Mouse (Mus musculus) erythroblast, adult 5-6 weeks (primary cell): ENCODE results near the gene Pgam2. TPM values are rescaled to one million over a fixed set of nuclear protein-coding genes. Genes with fewer than 3 reads are reported as not detected.

Experiments
- ATAC-seq: replicated peaks from 2 replicates; pipeline ENCODE4 v1.8.0; 2016; ENCODE audit warnings: moderate number of reproducible peaks, mild to moderate bottlenecking, moderate TSS enrichment, inconsistent platforms; ENCODE audit not compliant: poor library complexity, low FRiP score, severe bottlenecking
- total RNA-seq, 2 experiments: library from RNA; stranded (forward) in 1 of 2; stranded (reverse) in 1 of 2; fragments of 150-400 nt in 1 of 2; fragments of 200-764, 138-1000 nt in 1 of 2; gene quantifications; 2 replicates each; pipeline versions ENCODE4 v1.2.3 to v1.2.4; 2015 to 2017; ENCODE audit warnings: low replicate concordance in 2 of 2

Pgam2 gene
- total RNA-seq (2015; ENCODE audit: low replicate concordance) (not detected in 2 replicates), total RNA-seq (2017; ENCODE audit: low replicate concordance) (not detected in 2 replicates)

GRCm38 (mm10) chr11:5803551-5803981 lies at the start of gene Pgam2:
Gene Pgam2 (minus strand): TSS chr11:5803733.
- ATAC-seq, result no peak

DNA sequence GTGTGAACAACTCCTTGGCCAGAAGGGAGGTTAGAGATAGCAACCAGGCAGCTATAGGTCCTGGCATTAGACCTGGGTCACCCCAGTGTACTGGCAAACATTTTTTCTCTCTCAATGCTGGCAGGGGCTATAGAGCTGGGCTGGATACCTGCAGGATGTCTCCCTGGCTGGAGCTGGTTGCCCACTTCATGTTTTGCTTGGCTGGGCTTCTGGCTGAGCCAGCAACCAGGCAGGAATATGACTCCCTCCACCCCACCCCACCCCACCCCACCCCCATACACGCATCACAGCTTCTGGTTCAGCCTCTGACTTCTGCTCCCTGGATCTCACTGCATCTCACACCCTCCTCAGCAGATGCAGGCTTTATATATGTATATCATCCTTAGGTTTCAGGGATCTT lies 48.8 kb upstream of the Pgam2 start:
- ATAC-seq, result no peak

- no peak for ATAC-seq
These were observed 47.6 kb upstream of the Pgam2 start for GRCm38 (mm10) chr11:5851021-5851736.

GRCm38 (mm10) chr11:5850452-5850851 lies 46.9 kb upstream of the Pgam2 start:
- no peak for ATAC-seq

DNA sequence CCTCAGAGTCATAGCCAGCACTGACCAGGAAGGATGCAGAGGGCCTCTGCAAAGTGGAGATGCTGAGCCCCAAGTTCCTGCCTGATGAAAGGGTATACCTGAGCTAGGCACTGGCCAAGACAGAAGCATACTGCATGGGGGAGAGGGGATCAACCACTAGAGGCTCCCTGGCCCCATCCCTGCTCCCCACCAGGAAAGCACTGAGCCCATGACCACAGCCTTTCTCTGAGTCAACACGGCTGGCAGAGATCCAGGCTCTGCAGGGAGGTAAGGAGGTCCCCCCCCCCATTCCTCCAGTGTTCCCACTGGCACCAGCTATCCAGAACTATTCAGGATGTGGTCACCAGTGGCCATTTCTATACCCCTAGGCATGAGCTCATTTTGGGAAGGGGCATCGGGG lies 45.8 kb upstream of the Pgam2 start:
- no peak; the same call in 1 of the 2 replicates for ATAC-seq

DNA sequence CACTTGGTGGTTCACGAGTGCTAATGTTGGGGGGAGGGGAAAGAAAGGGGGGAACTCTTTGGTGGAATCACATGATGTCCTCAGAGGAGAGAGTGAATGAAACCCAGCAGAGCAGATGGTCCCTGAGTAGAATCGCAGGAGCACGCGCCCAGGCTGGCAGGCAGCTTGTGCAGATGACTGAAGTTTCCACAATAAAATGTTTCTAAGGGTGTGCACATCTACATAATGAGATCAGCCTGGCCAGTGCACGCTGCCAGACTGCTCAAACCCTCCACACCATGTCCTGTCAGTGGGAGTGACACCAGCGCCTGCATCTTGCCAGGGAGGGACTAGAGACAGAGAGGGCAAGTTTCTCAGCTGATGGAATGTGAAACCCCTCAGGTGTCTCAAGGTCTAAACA lies 45.2 kb upstream of the Pgam2 start:
- ATAC-seq, result no peak

- ATAC-seq, result no peak
These were observed 43.3 kb upstream of the Pgam2 start for GRCm38 (mm10) chr11:5846639-5847345.

GRCm38 (mm10) chr11:5843131-5843530 lies 39.6 kb upstream of the Pgam2 start:
- no peak for ATAC-seq

DNA sequence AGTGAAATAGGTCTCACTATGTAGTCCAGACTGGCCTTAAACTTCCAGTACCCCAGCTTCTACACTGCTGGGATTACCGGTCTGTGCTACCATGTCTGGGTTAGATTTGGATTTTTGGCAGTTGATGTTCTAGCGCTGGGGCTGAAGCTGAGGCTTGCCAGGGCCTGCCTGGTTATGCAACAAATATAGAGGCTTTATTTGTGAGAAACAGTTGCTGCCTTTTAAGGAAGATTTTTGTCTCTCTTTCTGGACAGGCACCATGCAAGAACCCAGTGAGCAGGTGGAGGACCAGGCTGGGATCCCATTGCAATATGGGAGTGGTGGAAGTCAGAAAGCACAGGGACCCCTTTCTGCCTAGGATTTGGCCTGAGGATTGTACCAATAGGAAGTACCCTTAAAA lies 38.2 kb upstream of the Pgam2 start:
- ATAC-seq, result no peak

GRCm38 (mm10) chr11:5840346-5840745 lies 36.8 kb upstream of the Pgam2 start:
- no peak for ATAC-seq

DNA sequence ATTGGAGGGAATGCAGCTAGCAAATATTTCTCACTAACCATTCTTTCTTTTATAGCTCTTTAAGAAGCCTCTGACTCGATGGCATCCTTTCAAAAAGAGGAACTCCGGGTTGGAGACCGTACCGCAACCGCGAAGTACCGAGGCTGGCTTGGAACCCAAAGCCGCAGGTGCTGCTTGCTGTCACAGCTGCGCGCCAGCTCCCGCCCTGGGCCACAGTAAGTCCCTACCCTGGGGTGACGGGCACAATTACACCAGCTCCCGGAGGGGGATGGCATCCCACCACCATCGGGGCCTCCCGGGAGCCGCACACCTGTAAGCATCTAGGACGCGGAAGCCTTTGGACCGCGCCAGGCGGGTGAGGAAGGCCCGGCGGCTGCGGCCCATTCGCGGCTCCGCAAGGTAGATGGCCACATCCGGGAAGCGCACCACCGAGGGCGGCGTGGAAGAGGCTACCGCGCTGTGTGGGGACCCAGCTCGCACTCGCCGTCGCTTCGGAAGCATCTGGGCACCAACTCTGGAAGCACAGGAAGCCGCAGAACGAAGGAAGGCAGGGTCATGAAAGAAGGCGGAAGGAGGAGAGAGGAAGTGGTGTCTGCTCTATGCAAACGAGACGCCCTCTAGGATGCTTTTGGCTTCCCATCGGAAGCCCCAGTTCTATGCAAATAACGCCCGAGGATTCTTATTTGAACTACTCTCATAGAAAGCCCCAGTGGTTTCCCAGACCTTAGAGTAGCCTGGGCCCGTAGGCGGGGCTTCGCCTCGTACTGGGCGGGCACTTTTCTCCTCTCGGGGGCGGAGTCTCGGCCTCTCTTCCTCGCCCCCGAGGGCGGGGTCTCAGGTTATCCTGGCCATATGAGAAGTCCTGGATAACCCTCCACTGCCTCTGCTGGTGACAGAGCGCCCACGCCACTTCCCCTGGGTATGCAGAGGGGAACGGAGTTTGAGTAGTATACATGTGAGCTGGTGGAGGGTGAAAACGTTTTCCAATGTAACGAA lies 34.0 kb upstream of the Pgam2 start, which contains the start of gene Polm:
Gene Polm (minus strand): TSS at position 766 of the 996 bp plus-strand sequence.
- ATAC-seq, result peak; percentile 97

GRCm38 (mm10) chr11:5836126-5836525 lies 32.6 kb upstream of the Pgam2 start:
- ATAC-seq, result no peak

GRCm38 (mm10) chr11:5835057-5835456 lies 31.5 kb upstream of the Pgam2 start:
- ATAC-seq, result no peak

GRCm38 (mm10) chr11:5834506-5834905 lies 31.0 kb upstream of the Pgam2 start:
- no peak for ATAC-seq

GRCm38 (mm10) chr11:5829327-5829726 lies 25.8 kb upstream of the Pgam2 start:
- ATAC-seq, result no peak

GRCm38 (mm10) chr11:5828509-5829191 lies 25.1 kb upstream of the Pgam2 start:
- no peak for ATAC-seq

DNA sequence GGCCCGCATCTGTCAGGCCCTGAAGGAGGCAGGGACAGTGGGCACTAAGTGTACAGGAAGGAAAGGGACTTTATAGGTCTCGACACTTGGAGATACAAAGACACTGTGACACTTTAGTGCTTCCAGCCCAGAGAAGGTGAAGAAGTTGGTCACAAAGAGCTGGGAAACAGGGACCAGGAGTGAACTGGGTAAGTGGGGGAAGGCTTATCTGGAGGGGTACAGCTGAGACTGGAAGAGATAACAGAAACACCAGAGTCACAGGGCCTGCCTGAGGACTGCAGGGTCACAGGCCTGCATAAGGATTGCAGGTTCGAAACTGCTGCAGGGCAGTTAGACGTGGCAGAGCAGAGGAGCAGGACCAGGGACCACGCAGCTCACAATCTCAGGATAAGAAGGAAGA lies 24.4 kb upstream of the Pgam2 start:
- no peak for ATAC-seq

DNA sequence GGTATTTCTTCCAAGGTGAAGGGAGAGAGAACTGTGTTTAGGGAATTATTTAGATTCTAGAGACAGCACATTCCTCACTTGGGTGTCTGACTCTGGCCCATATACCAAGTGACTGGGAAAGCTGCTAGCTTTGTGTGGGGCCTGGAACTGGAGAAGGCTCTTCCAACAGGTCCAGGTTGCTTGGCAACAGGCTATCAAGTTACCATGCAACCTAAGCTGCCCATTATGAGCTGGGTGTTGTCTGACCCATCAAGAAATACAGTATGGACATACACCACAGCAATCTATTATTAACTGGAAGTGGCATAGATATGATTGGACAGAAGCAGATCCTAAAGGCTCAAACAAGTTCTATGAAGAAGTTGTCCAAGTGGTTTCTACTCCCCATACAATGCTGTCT lies 21.9 kb upstream of the Pgam2 start:
- ATAC-seq, result no peak

GRCm38 (mm10) chr11:5819223-5819622 lies 15.7 kb upstream of the Pgam2 start:
- ATAC-seq, result no peak
